Mouse (Mus musculus) induced T-regulatory cell, adult 2 months (primary cell): Measurements from ENCODE around the gene Prex1.
A peak's percentile ranks its signal among the peaks of the same experiment; 100 is the strongest.
"Not testable (repeated sequence)": the region's sequence is repeated elsewhere in the genome, so short reads cannot be mapped to it uniquely, and the experiment has no call there.

Experiments used
- DNase-seq: peaks from one replicate; pipeline ENCODE4 v3.0.0-alpha.2; 2012; ENCODE audit warnings: low read depth

The Prex1 gene

DNA sequence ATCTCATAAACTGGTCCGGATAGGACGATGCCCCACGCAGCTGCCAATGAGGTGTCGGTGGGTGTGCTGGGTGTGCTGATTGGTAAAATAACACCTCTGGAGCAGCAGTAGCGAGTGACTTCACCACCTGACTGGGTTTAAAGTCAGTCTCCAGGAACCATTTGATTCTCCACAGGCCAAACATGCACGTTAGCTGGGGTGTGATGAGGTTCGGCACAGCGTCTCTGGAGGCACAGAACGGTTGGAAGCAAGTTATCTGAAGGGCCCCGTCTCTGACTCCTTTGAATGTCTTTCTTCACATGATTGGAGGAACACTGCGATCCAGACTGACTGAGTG, 159.5 kb downstream of the Prex1 start:
- DNase-seq: no peak

GRCm38 (mm10) chr2:166553502-166554168, 160.0 kb downstream of the Prex1 start:
- peak; percentile 87 for DNase-seq

DNA sequence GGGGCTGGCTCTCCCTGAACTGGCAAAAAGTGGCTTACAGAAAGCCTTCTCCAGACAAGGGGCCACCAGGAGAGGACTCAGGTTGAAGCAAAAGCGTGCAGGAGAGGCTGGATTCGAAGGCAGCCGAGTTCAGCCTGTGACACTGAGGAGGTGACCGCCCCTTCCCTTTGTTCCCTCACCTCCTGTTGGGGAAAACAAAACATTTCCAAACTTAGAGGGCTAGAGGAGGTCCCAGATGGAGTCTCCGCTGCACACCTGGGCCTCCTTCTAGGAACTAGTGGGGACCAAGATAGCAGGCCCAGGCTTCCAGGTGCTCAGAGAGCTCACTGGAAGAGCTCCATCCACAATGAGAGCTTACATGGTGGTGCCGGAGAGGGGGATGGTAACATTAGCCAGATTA, 161.0 kb downstream of the Prex1 start:
- DNase-seq: no peak

- no peak for DNase-seq
Measured at GRCm38 (mm10) chr2:166551831-166552498, 161.7 kb downstream of the Prex1 start.

DNA sequence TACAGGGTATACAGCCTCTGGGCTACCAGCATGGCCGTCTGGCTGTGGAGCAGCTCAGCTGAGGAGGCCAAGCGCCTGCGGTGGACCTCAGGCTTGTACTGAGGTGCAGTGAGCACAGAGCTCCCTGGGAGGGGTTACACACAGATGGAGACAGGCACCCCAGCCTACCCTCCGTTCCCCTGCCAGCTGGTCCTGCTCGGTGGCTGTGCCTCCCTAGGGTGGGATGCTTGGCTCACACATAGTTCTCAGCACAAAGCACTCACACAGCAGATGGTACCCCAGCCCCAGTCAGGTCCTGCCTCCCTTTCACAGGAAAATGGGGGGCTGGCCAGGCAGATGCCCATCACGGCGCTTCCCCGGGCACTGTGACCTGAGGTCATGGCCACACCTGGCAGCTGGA, 163.8 kb downstream of the Prex1 start:
- no peak for DNase-seq

DNA sequence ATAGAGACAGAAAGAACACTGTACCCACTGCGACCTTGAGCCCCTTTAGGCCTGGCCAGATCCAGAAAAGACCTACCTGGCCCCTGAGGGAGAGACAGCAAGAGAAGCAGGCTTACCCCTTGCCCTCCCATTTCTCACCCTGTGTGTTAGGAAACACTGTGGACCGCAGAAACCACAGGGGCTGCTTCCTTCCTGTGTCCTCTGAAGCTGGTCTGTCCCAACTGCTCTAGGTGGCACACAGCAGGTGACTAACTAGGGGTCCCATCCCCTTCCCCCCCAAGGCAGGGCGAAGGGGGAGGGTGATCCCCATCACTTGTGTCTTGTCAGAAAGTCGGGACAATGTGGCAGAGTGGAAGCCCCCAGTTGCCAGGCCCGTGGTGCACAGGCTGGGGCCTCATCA, 164.6 kb downstream of the Prex1 start:
- peak; percentile 72 for DNase-seq

DNA sequence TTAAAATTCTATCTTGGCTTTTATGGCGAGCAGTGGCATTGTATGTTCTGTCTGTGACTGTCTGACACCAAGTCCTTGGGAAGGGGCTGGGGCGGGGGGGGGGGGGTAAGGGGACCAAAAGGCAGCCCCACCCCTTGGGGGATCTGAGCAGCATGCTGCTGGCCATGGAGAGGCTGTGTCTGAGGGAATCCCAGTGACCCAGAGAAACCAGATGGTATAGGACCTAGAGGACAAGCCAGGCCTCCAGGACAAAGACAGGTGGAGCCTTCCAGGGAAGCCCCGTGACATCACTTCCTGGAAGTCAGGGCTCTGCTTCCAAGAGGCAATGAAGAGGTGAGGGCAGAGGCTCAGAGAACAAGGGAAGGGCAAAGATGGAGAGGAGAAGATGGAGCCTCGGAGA, 168.1 kb downstream of the Prex1 start:
- peak; percentile 5 for DNase-seq

DNA sequence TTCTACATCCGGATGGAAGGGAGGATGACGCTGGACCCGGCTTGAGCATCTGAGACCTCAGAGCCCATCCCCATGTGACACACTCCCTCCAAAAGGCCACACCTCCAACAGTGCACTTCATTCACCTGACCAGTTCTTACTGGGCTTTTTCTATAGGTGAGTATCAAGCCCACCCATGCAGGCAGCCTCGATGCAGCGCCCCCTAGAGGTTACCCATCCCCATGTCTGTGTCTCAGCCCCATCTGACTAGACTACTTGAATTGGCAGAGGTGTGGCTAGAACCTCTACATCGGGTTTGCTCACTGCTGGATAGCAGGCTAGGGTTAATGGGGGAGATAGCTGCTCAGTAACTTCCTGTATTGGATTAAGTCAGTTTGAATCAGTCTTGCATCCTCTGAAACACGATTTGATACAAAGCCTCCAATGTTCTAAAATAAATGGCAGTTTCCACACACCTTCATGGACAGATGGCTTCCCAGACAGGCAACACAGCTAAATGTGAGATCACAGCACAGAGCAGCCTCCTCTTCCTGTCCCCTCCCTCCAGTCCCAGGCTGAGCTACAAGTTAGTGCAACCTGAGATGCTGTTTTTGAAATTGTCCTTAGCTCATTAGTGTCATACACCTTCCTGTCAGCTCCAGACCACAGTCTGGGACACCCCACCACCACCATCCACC, 168.9 kb downstream of the Prex1 start:
- DNase-seq: peak; percentile 41

GRCm38 (mm10) chr2:166541112-166541928, 172.3 kb downstream of the Prex1 start:
- DNase-seq: no peak

DNA sequence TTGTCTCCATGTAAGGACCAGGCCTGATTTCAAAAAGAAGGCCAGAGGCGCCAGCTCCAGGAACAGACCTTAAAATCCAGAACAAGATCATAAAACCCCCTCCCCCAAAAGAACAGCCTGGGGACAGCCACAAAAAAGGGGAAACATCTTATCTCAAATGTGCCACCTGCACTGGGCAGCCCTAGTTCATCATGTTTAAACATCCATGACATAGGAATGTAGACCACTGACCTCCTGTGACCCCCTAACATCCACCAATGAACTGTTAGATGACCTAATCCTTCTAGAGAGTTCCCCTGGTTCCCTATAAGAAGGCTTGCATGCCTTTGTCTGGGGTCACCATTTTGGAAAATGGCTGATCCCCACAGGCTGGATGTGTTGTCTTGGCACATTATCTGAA, 173.4 kb downstream of the Prex1 start:
- no peak for DNase-seq

DNA sequence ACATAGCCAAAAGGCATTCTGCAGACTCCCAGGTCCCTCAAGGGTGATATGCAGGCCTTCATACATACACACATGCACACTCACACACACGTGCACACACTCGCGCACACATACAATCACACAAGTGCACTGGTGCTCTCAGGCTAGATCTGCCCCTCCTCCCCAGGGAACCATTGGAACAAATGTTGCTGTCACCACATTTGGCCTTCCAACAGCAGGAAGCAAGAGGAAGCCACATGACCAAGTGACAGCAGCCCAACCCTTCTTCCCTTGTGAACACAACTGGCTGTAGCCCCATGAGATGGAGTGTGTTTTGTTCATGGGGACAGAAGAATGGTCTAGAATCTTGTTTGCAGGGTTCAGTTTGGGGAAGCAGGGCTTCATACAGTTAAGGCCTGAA, 176.7 kb downstream of the Prex1 start:
- no peak for DNase-seq

GRCm38 (mm10) chr2:166535519-166535918, 178.1 kb downstream of the Prex1 start:
- no peak for DNase-seq

GRCm38 (mm10) chr2:166526204-166526603, 187.4 kb downstream of the Prex1 start:
- no peak for DNase-seq

DNA sequence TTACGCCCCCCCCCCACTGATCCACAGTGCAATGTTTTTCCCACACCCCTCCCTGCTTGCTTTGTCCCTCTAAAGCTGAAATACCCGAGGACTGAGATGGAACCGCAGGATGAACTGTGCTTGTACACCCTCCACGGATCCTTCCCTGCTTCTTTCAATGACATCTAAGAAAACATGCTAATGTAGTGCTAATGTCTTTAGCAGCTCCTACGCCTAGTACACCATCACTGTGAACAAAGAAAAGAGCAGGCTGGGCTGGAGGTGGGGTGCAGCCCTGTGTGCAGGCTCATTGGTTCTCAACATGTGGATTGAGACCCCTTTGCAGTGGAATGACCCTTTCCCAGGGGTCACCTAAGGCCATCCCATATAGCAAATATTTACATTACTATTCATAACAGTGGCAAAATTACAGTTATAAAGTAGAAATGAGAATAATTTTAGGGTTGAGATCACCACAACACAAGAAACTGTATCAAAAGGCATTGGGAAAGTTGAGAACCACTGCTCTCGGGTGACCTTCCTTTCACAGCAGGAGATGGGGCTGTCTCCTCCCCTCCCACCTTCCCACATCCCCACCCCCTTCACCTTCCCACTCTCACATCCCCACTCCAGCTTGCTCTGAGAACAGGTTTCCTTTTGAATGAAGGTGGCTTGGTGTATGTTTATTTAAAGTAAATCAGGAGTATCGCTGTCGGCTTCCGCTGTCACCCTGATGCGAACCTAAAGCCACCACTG, 190.3 kb downstream of the Prex1 start:
- DNase-seq: no peak

DNA sequence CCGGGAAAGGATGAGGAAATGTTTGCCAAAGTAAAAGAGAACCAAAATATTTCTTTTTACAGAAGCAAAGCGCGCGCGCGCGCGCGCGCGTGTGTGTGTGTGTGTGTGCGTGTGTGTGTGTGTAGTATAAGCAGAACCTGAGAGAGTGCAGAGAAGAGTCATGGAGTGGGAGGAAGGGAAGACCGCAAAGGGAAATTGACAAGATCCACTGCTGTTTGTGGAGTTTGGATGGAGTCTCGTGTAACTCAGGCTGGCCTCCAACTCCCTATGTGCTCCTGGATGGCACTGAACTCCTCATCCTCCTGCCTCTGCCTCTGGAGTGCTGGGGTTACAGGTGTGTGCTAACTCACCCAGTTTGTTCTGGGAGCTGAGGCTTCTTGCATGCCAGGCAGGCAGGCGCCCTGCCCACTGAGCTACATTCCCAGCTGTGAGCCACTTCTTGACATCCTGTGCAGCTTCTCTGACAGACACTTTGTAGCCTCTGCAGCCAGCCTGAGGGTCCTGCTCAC, 191.0 kb downstream of the Prex1 start:
- DNase-seq: no peak

DNA sequence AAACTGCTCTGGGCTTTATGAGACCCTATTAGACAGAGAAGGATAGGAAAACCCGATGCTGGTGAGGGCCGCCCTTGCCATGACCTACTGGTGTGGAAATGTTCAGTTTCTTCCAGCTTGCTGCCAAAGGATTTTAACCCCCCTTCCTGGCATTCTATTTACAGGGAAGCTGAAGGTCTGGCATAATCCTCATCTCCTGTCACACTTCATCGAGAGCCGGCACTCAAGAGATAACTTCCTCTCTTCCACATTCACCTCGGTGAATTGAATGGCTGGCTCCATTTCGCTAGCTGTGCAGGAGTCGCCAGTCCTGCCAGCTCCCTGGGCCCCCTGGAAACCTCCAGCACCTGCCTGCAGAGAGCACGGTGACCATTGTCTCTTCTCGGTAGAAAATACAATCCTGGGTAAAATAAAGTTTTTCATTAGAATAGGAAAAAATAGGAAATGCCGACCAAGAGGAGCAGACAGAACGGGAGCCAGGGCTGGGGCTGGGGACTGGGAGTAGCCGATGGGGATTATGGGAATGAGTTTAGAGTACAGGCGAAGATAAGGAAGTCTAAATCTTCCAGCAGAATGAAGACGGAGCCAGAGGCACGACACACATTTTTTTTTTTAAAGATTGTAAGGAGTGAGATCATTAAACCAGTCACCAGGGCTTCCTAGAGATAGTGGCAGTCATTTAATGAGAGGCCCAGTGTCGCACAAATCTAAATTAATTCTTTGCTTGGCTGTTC, 191.6 kb downstream of the Prex1 start:
- DNase-seq: no peak

GRCm38 (mm10) chr2:166521461-166521860, 192.2 kb downstream of the Prex1 start:
- DNase-seq: no peak

DNA sequence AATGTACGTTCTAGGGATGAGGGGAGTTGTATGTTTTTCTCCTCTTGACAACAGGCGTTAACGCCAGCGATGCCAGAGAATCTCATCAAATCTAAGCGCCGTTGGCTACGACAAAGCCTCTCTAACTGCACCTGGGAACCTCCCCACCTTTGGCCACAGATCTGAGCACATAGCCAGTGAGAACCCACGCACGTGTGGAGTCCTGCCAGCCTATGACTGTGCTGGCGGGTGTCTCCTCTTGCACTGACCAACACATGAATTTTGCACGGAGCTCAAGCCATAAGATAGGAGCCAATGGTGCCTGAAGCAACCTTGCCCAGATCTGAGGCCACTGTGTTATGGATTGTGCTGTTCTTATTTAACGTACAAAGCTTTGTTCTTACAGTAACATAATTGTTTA, 193.1 kb downstream of the Prex1 start:
- DNase-seq: no peak

GRCm38 (mm10) chr2:166517392-166518174, 196.0 kb downstream of the Prex1 start:
- not testable (repeated sequence) for DNase-seq

DNA sequence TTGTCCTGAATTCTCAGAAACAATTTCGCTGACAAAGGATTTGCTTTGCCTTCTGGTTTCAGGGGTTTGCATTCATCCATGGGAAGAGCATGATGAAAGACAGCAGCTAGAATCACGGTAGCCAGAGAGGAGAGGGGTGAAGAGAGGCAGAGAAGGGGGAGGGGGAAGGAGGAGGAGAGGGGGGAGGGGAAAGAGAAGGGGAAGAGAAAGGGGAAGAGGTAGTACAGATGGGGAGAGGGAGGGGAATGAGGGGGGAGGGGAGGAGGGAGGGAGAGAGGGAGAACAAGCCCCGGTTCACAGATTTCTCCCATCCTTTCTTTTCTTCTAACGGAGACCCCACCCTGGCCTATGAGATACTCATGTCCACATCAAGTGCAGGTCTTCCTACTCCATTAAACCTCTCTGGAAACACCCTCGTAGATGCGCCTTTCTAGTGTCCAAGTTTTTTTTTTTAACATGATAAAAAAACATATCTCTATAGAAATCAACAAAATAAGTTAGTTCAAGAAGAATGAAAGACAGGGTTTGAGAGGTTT, 196.7 kb downstream of the Prex1 start:
- DNase-seq: no peak
